Comparison of ENCODE assay signal across 9 mouse cellular contexts in the genomic region with DNA sequence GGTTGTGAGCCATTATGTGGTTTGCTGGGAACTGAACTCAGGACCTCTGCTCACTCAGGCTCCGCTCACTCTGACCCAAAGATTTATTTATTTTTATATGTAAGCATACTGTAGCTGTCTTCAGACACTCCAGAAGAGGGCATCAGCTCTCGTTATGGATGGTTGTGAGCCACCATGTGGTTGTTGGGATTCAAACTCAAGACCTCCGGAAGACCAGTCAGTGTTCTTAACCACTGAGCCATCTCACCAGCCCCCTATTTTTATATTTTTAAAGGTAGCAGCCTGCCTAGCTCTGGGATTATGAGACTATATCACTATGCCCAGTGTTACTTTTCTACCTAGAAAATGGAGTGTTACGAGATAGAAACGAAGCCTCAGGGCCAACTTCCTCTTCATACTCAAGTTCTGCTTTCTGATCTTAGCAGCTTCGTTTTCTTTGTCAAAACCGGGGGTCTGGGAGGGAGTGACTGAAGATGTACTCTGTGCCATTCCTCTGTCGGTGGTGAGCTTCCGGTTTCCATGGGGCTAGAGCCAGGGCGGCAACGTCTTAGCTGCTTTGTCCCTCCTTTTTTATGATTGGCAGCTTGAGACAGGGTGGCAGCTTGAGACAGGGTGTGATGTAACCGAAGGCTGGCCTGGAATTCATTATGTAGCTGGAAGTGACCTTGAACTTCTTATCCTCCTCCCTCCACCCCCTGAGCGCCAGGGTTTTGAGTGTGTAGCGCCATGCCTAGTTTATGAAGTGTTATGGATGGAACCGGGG. TPM values are rescaled to one million over a fixed set of nuclear protein-coding genes. Genes with fewer than 3 reads are reported as not detected.
DNase-seq lines count a peak whose midpoint lies in the region; ATAC-seq lines count a peak whose summit lies in the region.
"Had no signal": no experiment of that assay in that cellular context is flagged by ENCODE, and none has a peak within 500 bp of the region (broad histone marks: within the 10 kb centered on the region; RNA-seq: fewer than 3 reads in every experiment).

No protein-coding gene starts in this region.

- no peak overlapping the region for H3K27ac ChIP-seq in intestine, embryonic 15.5 days
- H3K27ac ChIP-seq in intestine, embryonic 16.5 days (ENCODE audit: low read length): no peak overlapping the region
- H3K27ac ChIP-seq in liver, embryonic 16.5 days (ENCODE audit: low read length): no peak overlapping the region
- H3K27ac ChIP-seq: limb, embryonic 13.5 days had no signal

- peak; percentile 49 for DNase-seq in adrenal gland, postnatal 25 days
- peak; percentile 77 to 79 for DNase-seq in spleen, postnatal 36 days (ENCODE audit: low spot score in 2 of 2)
- no peak for DNase-seq in left cerebral cortex, postnatal 36 days (ENCODE audit: low spot score in 2 of 2)
- DNase-seq in left cerebral cortex, adult 11 months (ENCODE audit: low spot score): no peak
- DNase-seq in heart, postnatal 10 days: no peak

- H3K4me3 ChIP-seq in intestine, embryonic 15.5 days (replicated peaks): no peak overlapping the region
- no peak overlapping the region for H3K4me3 ChIP-seq in intestine, embryonic 16.5 days (ENCODE audit: low read length)
- 0 out of 2 replicates have a peak overlapping the region, but pooled peaks have one; percentile 4 for H3K4me3 ChIP-seq in liver, embryonic 16.5 days (ENCODE audit: low read depth, low read length)
- H3K4me3 ChIP-seq: limb, embryonic 13.5 days had no signal

- no peaks in the 10 kb centered on the region for H3K9me3 ChIP-seq in intestine, embryonic 15.5 days
- H3K9me3 ChIP-seq in intestine, embryonic 16.5 days (ENCODE audit: control insufficient read depth, low read length): no peaks in the 10 kb centered on the region
- no peaks in the 10 kb centered on the region for H3K9me3 ChIP-seq in liver, embryonic 16.5 days (replicated peaks; ENCODE audit: control insufficient read depth, low read length)
- H3K9me3 ChIP-seq: limb, embryonic 13.5 days had no signal

- intact Hi-C loops in left cerebral cortex, postnatal 36 days (cut with DNase I): no loop called here
- intact Hi-C loops in heart, postnatal 10 days (cut with DNase I): no loop called here

- WGBS in intestine, embryonic 15.5 days: 73% methylated on average over 15 of the region's 15 CpGs
- WGBS in intestine, embryonic 16.5 days: 71% methylated on average over 15 of the region's 15 CpGs
- 32% methylated on average over 15 of the region's 15 CpGs for WGBS in liver, embryonic 16.5 days (ENCODE audit: insufficient replicate concordance)

- no peak overlapping the region for H3K9ac ChIP-seq in intestine, embryonic 15.5 days
- H3K9ac ChIP-seq in intestine, embryonic 16.5 days (ENCODE audit: low read depth, low read length): no peak overlapping the region
- no peak overlapping the region for H3K9ac ChIP-seq in liver, embryonic 16.5 days (ENCODE audit: low read depth, low read length)
- H3K9ac ChIP-seq: limb, embryonic 13.5 days had no signal

- 0 out of 2 replicates have a peak, but pooled peaks have one; percentile 36 for ATAC-seq in intestine, embryonic 15.5 days
- ATAC-seq in intestine, embryonic 16.5 days: no peak
- ATAC-seq in liver, embryonic 16.5 days (ENCODE audit: low read depth): peak; percentile 53

- H3K36me3 ChIP-seq in intestine, embryonic 15.5 days: no peaks in the 10 kb centered on the region
- no peaks in the 10 kb centered on the region for H3K36me3 ChIP-seq in intestine, embryonic 16.5 days (ENCODE audit: control insufficient read depth, insufficient read depth, low read length)
- H3K36me3 ChIP-seq in liver, embryonic 16.5 days (ENCODE audit: control insufficient read depth, insufficient read depth): no peaks in the 10 kb centered on the region
- H3K36me3 ChIP-seq: limb, embryonic 13.5 days had no signal

- H3K4me2 ChIP-seq in intestine, embryonic 15.5 days (replicated peaks): no peak overlapping the region
- no peak overlapping the region for H3K4me2 ChIP-seq in intestine, embryonic 16.5 days (ENCODE audit: low read depth, low read length)
- peak overlapping the region; percentile 38; the same call in 1 of the 2 replicates for H3K4me2 ChIP-seq in liver, embryonic 16.5 days (ENCODE audit: low read depth, low read length)
- H3K4me2 ChIP-seq: limb, embryonic 13.5 days had no signal

- no peaks in the 10 kb centered on the region for H3K27me3 ChIP-seq in intestine, embryonic 15.5 days (replicated peaks)
- no peaks in the 10 kb centered on the region for H3K27me3 ChIP-seq in intestine, embryonic 16.5 days (replicated peaks; ENCODE audit: control insufficient read depth, insufficient read depth, low read length)
- H3K27me3 ChIP-seq in liver, embryonic 16.5 days (ENCODE audit: control insufficient read depth, insufficient read depth, low read depth, low read length): no peaks in the 10 kb centered on the region
- H3K27me3 ChIP-seq: limb, embryonic 13.5 days had no signal

- 0 out of 2 replicates have a peak, but pooled peaks cover 6% of the 10 kb centered on the region for H3K4me1 ChIP-seq in intestine, embryonic 15.5 days (replicated peaks)
- no peaks in the 10 kb centered on the region; the same call in 1 of the 2 replicates for H3K4me1 ChIP-seq in intestine, embryonic 16.5 days (ENCODE audit: control insufficient read depth, insufficient read depth, low read length)
- no peaks in the 10 kb centered on the region for H3K4me1 ChIP-seq in liver, embryonic 16.5 days (ENCODE audit: control insufficient read depth, low read depth, low read length)

RNA-seq across cellular contexts. Expression of a gene that starts 23.5 kb away (rescaled TPM):
- polyA plus RNA-seq in intestine, embryonic 15.5 days (2015; fragmentation: Nextera tagmentation; extraction: Ambion mirVana): 410 and 425 TPM in 2 replicates
- 440 and 454 TPM in 2 replicates for polyA plus RNA-seq in intestine, embryonic 16.5 days (2015; fragmentation: Nextera tagmentation; extraction: Ambion mirVana)
- 304 and 325 TPM in 2 replicates for total RNA-seq in adrenal gland, postnatal 25 days (2021)
- 135 and 146 TPM in 2 replicates for polyA plus RNA-seq in liver, embryonic 16.5 days (2015; fragmentation: Nextera tagmentation; extraction: Ambion mirVana)
- 100 to 1,000 TPM; 343 to 354 TPM for total RNA-seq in left cerebral cortex, postnatal 36 days (2021)
- total RNA-seq in heart, postnatal 10 days (2021): 100 to 1,000 TPM; 394 to 406 TPM

RNA-seq across cellular contexts. Expression of a gene that starts 38.3 kb away (rescaled TPM):
- 640 and 702 TPM in 2 replicates for polyA plus RNA-seq in intestine, embryonic 15.5 days (2015; fragmentation: Nextera tagmentation; extraction: Ambion mirVana)
- 658 and 660 TPM in 2 replicates for polyA plus RNA-seq in intestine, embryonic 16.5 days (2015; fragmentation: Nextera tagmentation; extraction: Ambion mirVana)
- total RNA-seq in adrenal gland, postnatal 25 days (2021): 347 and 389 TPM in 2 replicates
- 252 and 304 TPM in 2 replicates for polyA plus RNA-seq in liver, embryonic 16.5 days (2015; fragmentation: Nextera tagmentation; extraction: Ambion mirVana)
- total RNA-seq in left cerebral cortex, postnatal 36 days (2021): 100 to 1,000 TPM; 196 to 197 TPM
- total RNA-seq in heart, postnatal 10 days (2021): 100 to 1,000 TPM; 714 to 726 TPM

Comparison
In these comparisons a context has a peak if more than half of its experiments do, and no peak if none do; other contexts are left out.
1. DNase-seq: peak in adrenal gland, postnatal 25 days (single experiment) and spleen, postnatal 36 days (2 of 2); none in left cerebral cortex, postnatal 36 days (0 of 2), left cerebral cortex, adult 11 months (single experiment) and heart, postnatal 10 days (0 of 2).